Mouse (Mus musculus): ENCODE results near the gene Sh3bp4. TPM values are rescaled to one million over a fixed set of nuclear protein-coding genes. Genes with fewer than 3 reads are reported as not detected.

Sh3bp4 gene
- polyA plus RNA-seq, 1 experiment from 2014 or later, result 18.4 TPM

- Histone ChIP-seq H3K4me3 (replicated peaks) (no peak overlapping the region), H3K27ac (no peak overlapping the region), H3K9ac (no peak overlapping the region), H3K9me3 (no peaks in the 10 kb centered on the region), H3K4me2 (no peak overlapping the region), H3K27me3 (replicated peaks) (no peaks in the 10 kb centered on the region), H3K4me1 (peaks cover 18% of the 10 kb centered on the region), H3K36me3 (no peaks in the 10 kb centered on the region)
- WGBS, result 79% methylated on average over 3 of the region's 3 CpGs
- no peak for ATAC-seq (ENCODE audit: insufficient read depth, low FRiP score, low read depth)
These were observed 47.9 kb downstream of the Sh3bp4 start for GRCm38 (mm10) chr1:89118076-89118475.

DNA sequence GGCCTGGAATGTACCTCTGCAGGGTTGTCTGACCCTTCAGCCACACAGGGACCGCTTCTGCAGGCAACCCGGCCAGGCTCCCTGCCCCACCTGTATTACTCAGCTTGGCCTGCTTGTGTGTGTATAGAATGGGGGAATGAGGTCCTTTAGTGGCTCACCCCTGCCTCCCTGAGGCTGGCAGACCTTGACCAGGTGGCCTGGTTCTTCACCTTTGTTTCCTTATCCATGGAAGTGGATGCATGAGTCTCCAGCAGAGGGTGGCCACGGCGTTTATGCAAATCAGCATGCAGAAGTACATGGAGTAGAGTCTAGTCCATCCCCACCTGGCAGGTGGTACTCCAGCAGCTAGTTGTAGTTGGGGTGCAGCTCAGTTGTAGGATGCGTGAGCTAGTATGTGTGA, 48.6 kb downstream of the Sh3bp4 start:
- no peak for ATAC-seq (ENCODE audit: insufficient read depth, low FRiP score, low read depth)
- Histone ChIP-seq H3K9me3 (no peaks in the 10 kb centered on the region), H3K4me2 (no peak overlapping the region), H3K4me1 (peaks cover 23% of the 10 kb centered on the region), H3K36me3 (no peaks in the 10 kb centered on the region), H3K4me3 (replicated peaks) (no peak overlapping the region), H3K9ac (no peak overlapping the region), H3K27me3 (replicated peaks) (no peaks in the 10 kb centered on the region), H3K27ac (no peak overlapping the region)
- 80% methylated on average over 5 of the region's 5 CpGs for WGBS

- Histone ChIP-seq H3K4me2 (no peak overlapping the region), H3K4me3 (replicated peaks) (no peak overlapping the region), H3K4me1 (peaks cover 23% of the 10 kb centered on the region), H3K27ac (no peak overlapping the region), H3K9me3 (no peaks in the 10 kb centered on the region), H3K9ac (no peak overlapping the region), H3K27me3 (replicated peaks) (no peaks in the 10 kb centered on the region), H3K36me3 (no peaks in the 10 kb centered on the region)
- 55% methylated on average over 4 of the region's 4 CpGs for WGBS
- ATAC-seq (ENCODE audit: insufficient read depth, low FRiP score, low read depth), result no peak
These were observed 50.1 kb downstream of the Sh3bp4 start for GRCm38 (mm10) chr1:89120290-89120689.

- Histone ChIP-seq H3K27me3 (replicated peaks) (no peaks in the 10 kb centered on the region), H3K9me3 (no peaks in the 10 kb centered on the region), H3K9ac (no peak overlapping the region), H3K4me2 (no peak overlapping the region), H3K36me3 (no peaks in the 10 kb centered on the region), H3K4me3 (replicated peaks) (no peak overlapping the region), H3K4me1 (peaks cover 23% of the 10 kb centered on the region), H3K27ac (peak overlapping the region; percentile 49)
- no peak for ATAC-seq (ENCODE audit: insufficient read depth, low FRiP score, low read depth)
- 43% methylated on average over 8 of the region's 8 CpGs for WGBS
These were observed 51.3 kb downstream of the Sh3bp4 start for GRCm38 (mm10) chr1:89121466-89121865.

DNA sequence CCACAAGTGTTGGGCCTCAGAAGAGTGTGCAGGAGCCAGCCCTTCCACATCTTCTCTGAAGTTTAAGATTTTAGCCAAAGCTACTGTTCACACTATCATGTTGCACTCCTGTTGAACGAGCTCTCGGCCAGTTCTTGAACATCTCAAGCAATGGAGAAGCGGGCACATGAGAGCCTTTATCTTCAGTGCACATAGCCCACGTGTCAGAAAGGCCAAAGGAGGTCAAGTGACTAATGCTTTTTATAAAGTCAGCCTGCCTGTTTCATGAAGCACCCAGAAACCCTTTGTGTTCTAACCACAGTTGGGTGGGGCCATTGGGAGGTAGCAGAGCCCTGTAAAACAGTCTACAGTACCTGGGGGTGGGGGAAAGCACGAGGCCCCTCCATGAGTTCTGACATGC, 52.2 kb downstream of the Sh3bp4 start:
- 62% methylated on average over 5 of the region's 5 CpGs for WGBS
- no peak overlapping the region for H3K4me2 ChIP-seq
- H3K4me3 ChIP-seq (replicated peaks), result no peak overlapping the region
- peaks cover 23% of the 10 kb centered on the region for H3K4me1 ChIP-seq
- no peak overlapping the region for H3K27ac ChIP-seq
- no peaks in the 10 kb centered on the region for H3K27me3 ChIP-seq (replicated peaks)
- no peaks in the 10 kb centered on the region for H3K9me3 ChIP-seq
- no peak overlapping the region for H3K9ac ChIP-seq
- ATAC-seq (ENCODE audit: insufficient read depth, low FRiP score, low read depth), result no peak
- H3K36me3 ChIP-seq, result 0 out of 2 replicates have a peak, but pooled peaks cover 3% of the 10 kb centered on the region

DNA sequence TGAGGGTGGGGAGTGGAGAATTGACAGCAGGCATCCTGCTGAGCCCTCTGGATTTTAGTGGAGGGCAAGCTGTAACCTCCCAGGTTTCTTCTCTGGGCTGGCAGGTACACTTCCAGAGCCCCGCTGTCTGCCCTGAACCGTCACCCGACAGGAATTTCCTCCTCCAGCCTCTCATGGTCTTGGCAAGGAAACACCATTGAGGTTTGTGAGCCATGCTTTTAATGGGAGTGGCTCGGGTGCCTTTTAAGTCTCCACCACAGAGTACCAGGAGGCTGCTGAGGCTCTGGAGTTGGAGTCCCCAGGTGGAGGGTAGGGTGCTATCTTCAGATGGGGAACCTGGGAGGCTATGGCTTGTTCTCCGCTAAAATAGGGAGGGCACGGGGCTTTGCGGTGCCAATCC, 53.9 kb downstream of the Sh3bp4 start:
- no peak for ATAC-seq (ENCODE audit: insufficient read depth, low FRiP score, low read depth)
- WGBS, result 80% methylated on average over 7 of the region's 7 CpGs
- H3K4me3 ChIP-seq (replicated peaks), result no peak overlapping the region
- no peak overlapping the region for H3K9ac ChIP-seq
- no peak overlapping the region for H3K4me2 ChIP-seq
- H3K27me3 ChIP-seq (replicated peaks), result no peaks in the 10 kb centered on the region
- 0 out of 2 replicates have a peak, but pooled peaks cover 3% of the 10 kb centered on the region for H3K36me3 ChIP-seq
- H3K27ac ChIP-seq, result no peak overlapping the region
- H3K4me1 ChIP-seq, result peaks cover 23% of the 10 kb centered on the region
- no peaks in the 10 kb centered on the region for H3K9me3 ChIP-seq

DNA sequence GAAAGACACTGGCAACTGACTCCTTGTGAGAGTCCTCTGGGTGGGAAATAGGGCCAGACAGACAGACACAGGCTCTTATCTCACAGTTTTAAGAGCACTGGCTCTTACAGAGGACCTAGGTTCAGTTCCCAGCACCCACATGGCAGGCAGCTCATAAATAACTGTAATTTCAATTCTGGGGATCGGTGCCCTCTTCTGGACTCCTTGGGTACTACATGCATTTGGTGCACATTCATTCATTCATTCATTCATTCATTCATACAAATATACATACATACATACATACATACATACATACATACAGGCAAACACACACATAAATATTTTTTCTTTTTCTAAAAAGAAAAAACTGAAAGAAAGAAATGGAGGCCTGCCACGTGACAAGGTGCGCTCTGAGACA, 56.9 kb downstream of the Sh3bp4 start:
- no peaks in the 10 kb centered on the region for H3K9me3 ChIP-seq
- no peaks in the 10 kb centered on the region for H3K27me3 ChIP-seq (replicated peaks)
- no peak overlapping the region for H3K27ac ChIP-seq
- no peak overlapping the region for H3K4me3 ChIP-seq (replicated peaks)
- H3K4me1 ChIP-seq, result peaks cover 16% of the 10 kb centered on the region; the same call in 1 of the 2 replicates
- no peak overlapping the region for H3K9ac ChIP-seq
- 97% methylated on average over 3 of the region's 3 CpGs for WGBS
- no peak for ATAC-seq (ENCODE audit: insufficient read depth, low FRiP score, low read depth)
- H3K36me3 ChIP-seq, result 0 out of 2 replicates have a peak, but pooled peaks cover 3% of the 10 kb centered on the region
- H3K4me2 ChIP-seq, result no peak overlapping the region

GRCm38 (mm10) chr1:89130429-89130828, 60.2 kb downstream of the Sh3bp4 start:
- Histone ChIP-seq H3K4me3 (replicated peaks) (no peak overlapping the region), H3K4me2 (no peak overlapping the region), H3K9ac (no peak overlapping the region), H3K4me1 (peaks cover 17% of the 10 kb centered on the region), H3K9me3 (no peaks in the 10 kb centered on the region), H3K36me3 (0 out of 2 replicates have a peak, but pooled peaks cover 3% of the 10 kb centered on the region), H3K27me3 (replicated peaks) (no peaks in the 10 kb centered on the region), H3K27ac (no peak overlapping the region)
- 93% methylated on average over 6 of the region's 6 CpGs for WGBS
- no peak for ATAC-seq (ENCODE audit: insufficient read depth, low FRiP score, low read depth)

GRCm38 (mm10) chr1:89131018-89131540, 60.9 kb downstream of the Sh3bp4 start:
- ATAC-seq (ENCODE audit: insufficient read depth, low FRiP score, low read depth), result no peak
- Histone ChIP-seq H3K9me3 (no peaks in the 10 kb centered on the region), H3K9ac (no peak overlapping the region), H3K4me1 (peaks cover 21% of the 10 kb centered on the region), H3K36me3 (0 out of 2 replicates have a peak, but pooled peaks cover 3% of the 10 kb centered on the region), H3K27me3 (replicated peaks) (no peaks in the 10 kb centered on the region), H3K4me3 (replicated peaks) (no peak overlapping the region), H3K27ac (no peak overlapping the region), H3K4me2 (no peak overlapping the region)
- WGBS, result 72% methylated on average over 14 of the region's 14 CpGs

GRCm38 (mm10) chr1:89131707-89132106, 61.5 kb downstream of the Sh3bp4 start:
- Histone ChIP-seq H3K27ac (no peak overlapping the region), H3K4me1 (peaks cover 21% of the 10 kb centered on the region), H3K9ac (no peak overlapping the region), H3K9me3 (no peaks in the 10 kb centered on the region), H3K36me3 (0 out of 2 replicates have a peak, but pooled peaks cover 3% of the 10 kb centered on the region), H3K4me3 (replicated peaks) (no peak overlapping the region), H3K27me3 (replicated peaks) (no peaks in the 10 kb centered on the region), H3K4me2 (no peak overlapping the region)
- no peak for ATAC-seq (ENCODE audit: insufficient read depth, low FRiP score, low read depth)
- 77% methylated on average over 8 of the region's 8 CpGs for WGBS

- no peaks in the 10 kb centered on the region for H3K9me3 ChIP-seq
- WGBS, result 46% methylated on average over 4 of the region's 4 CpGs
- H3K4me3 ChIP-seq (replicated peaks), result no peak overlapping the region
- ATAC-seq (ENCODE audit: insufficient read depth, low FRiP score, low read depth), result 0 out of 2 replicates have a peak, but pooled peaks have one; percentile 19
- H3K4me2 ChIP-seq, result no peak overlapping the region
- no peak overlapping the region for H3K27ac ChIP-seq
- H3K4me1 ChIP-seq, result peaks cover 21% of the 10 kb centered on the region
- no peaks in the 10 kb centered on the region for H3K27me3 ChIP-seq (replicated peaks)
- H3K9ac ChIP-seq, result no peak overlapping the region
- 0 out of 2 replicates have a peak, but pooled peaks cover 6% of the 10 kb centered on the region for H3K36me3 ChIP-seq
These were observed 63.1 kb downstream of the Sh3bp4 start for GRCm38 (mm10) chr1:89133266-89133665.

GRCm38 (mm10) chr1:89133717-89134116, 63.5 kb downstream of the Sh3bp4 start:
- Histone ChIP-seq H3K4me2 (no peak overlapping the region), H3K27me3 (replicated peaks) (no peaks in the 10 kb centered on the region), H3K4me1 (peaks cover 21% of the 10 kb centered on the region), H3K27ac (no peak overlapping the region), H3K36me3 (0 out of 2 replicates have a peak, but pooled peaks cover 6% of the 10 kb centered on the region), H3K9me3 (no peaks in the 10 kb centered on the region), H3K9ac (no peak overlapping the region), H3K4me3 (replicated peaks) (no peak overlapping the region)
- ATAC-seq (ENCODE audit: insufficient read depth, low FRiP score, low read depth), result no peak
- WGBS, result 84% methylated on average over 4 of the region's 4 CpGs

All from stomach, embryonic 15.5 days (tissue).